Mouse (Mus musculus) layer of hippocampus, adult 9-10 months (tissue): ENCODE results near the gene Hs3st1.

ENCODE experiments used
- DNase-seq: peaks from one replicate; pipeline ENCODE4 v3.0.0; 2022; ENCODE audit warnings: low spot score

Hs3st1 gene

GRCm38 (mm10) chr5:39643260-39643923 lies 111.9 kb downstream of the Hs3st1 start:
- DNase-seq: no peak

GRCm38 (mm10) chr5:39642222-39642770 lies 113.0 kb downstream of the Hs3st1 start:
- DNase-seq: no peak

- peak; percentile 80 for DNase-seq
These were observed 115.7 kb downstream of the Hs3st1 start for GRCm38 (mm10) chr5:39639438-39640177.

GRCm38 (mm10) chr5:39638926-39639325 lies 116.3 kb downstream of the Hs3st1 start:
- no peak for DNase-seq

- no peak for DNase-seq
These were observed 117.4 kb downstream of the Hs3st1 start for GRCm38 (mm10) chr5:39637874-39638273.

- DNase-seq: no peak
These were observed 119.2 kb downstream of the Hs3st1 start for GRCm38 (mm10) chr5:39636090-39636489.

GRCm38 (mm10) chr5:39634300-39635047 lies 120.8 kb downstream of the Hs3st1 start:
- no peak for DNase-seq

- DNase-seq: no peak
These were observed 122.1 kb downstream of the Hs3st1 start for GRCm38 (mm10) chr5:39633206-39633605.

GRCm38 (mm10) chr5:39630841-39631240 lies 124.4 kb downstream of the Hs3st1 start:
- DNase-seq: no peak

- DNase-seq: no peak
These were observed 130.2 kb downstream of the Hs3st1 start for GRCm38 (mm10) chr5:39625037-39625473.

- no peak for DNase-seq
These were observed 131.1 kb downstream of the Hs3st1 start for GRCm38 (mm10) chr5:39624218-39624590.

GRCm38 (mm10) chr5:39623304-39624217 lies 131.7 kb downstream of the Hs3st1 start:
- DNase-seq: no peak

- DNase-seq: no peak
These were observed 134.9 kb downstream of the Hs3st1 start for GRCm38 (mm10) chr5:39620206-39620866.

- DNase-seq: no peak
These were observed 137.8 kb downstream of the Hs3st1 start for GRCm38 (mm10) chr5:39617354-39617977.

GRCm38 (mm10) chr5:39615202-39615601 lies 140.1 kb downstream of the Hs3st1 start:
- no peak for DNase-seq

- no peak for DNase-seq
These were observed 141.7 kb downstream of the Hs3st1 start for GRCm38 (mm10) chr5:39613534-39613933.

GRCm38 (mm10) chr5:39612240-39612639 lies 143.0 kb downstream of the Hs3st1 start:
- no peak for DNase-seq

- DNase-seq: no peak
These were observed 147.0 kb downstream of the Hs3st1 start for GRCm38 (mm10) chr5:39608260-39608659.

GRCm38 (mm10) chr5:39594737-39595136 lies 160.5 kb downstream of the Hs3st1 start:
- no peak for DNase-seq
